Mouse (Mus musculus) hindbrain, embryonic 11.5 days (tissue): ENCODE data around the gene Gm525. TPM values are rescaled to one million over a fixed set of nuclear protein-coding genes. Genes with fewer than 3 reads are reported as not detected.
A peak's percentile ranks its signal among the peaks of the same experiment; 100 is the strongest.

Experiments used
- ATAC-seq: fragments of 200-750 bp; cut with Nextera tagmentation; 2 replicates; pipeline ENCODE4 v1.8.0; 2017; ENCODE audit warnings: mild to moderate bottlenecking, moderate TSS enrichment, moderate library complexity; ENCODE audit not compliant: low FRiP score
- DNase-seq: peaks from one replicate; pipeline ENCODE4 v3.0.0-alpha.2; 2015; ENCODE audit warnings: low spot score
- H3K27ac ChIP-seq: fragments of 300-500 bp; sonication (generic); 2 replicates; pipeline ENCODE4 v1.5.1; 2014; ENCODE audit warnings: mild to moderate bottlenecking, low read depth, low read length
- H3K27me3 ChIP-seq: fragments of 300-500 bp; sonication (generic); 2 replicates; pipeline ENCODE4 v1.6.1; 2014; ENCODE audit warnings: mild to moderate bottlenecking, low read length, moderate library complexity, mixed read lengths; ENCODE audit not compliant: control insufficient read depth, insufficient read depth
- H3K36me3 ChIP-seq: fragments of 300-500 bp; sonication (generic); 2 replicates; pipeline ENCODE4 v1.6.1; 2014; ENCODE audit warnings: mild to moderate bottlenecking, low read length, moderate library complexity, mixed read lengths; ENCODE audit not compliant: control insufficient read depth, insufficient read depth
- H3K4me1 ChIP-seq: fragments of 300-500 bp; sonication (generic); replicated peaks from 2 replicates; pipeline ENCODE4 v1.6.1; 2014; ENCODE audit warnings: low read length, mixed read lengths; ENCODE audit not compliant: control insufficient read depth, insufficient read depth
- H3K4me2 ChIP-seq: fragments of 300-500 bp; sonication (generic); replicated peaks from 2 replicates; pipeline ENCODE4 v1.6.1; 2014; ENCODE audit warnings: mild to moderate bottlenecking, low read depth, low read length
- H3K4me3 ChIP-seq: fragments of 300-500 bp; sonication (generic); 2 replicates; pipeline ENCODE4 v1.5.1; 2014; ENCODE audit warnings: low read depth, low read length
- H3K9ac ChIP-seq: fragments of 300-500 bp; sonication (generic); 2 replicates; pipeline ENCODE4 v1.6.1; 2014; ENCODE audit warnings: low read depth, low read length
- H3K9me3 ChIP-seq: fragments of 300-500 bp; sonication (generic); 2 replicates; pipeline ENCODE4 v1.6.1; 2016; ENCODE audit warnings: low read length; ENCODE audit not compliant: control insufficient read depth
- WGBS: fragments of 180-500 bp; shearing (Covaris S2); extraction: QIAGEN DNeasy Blood & Tissue Kit; methylation state at CpG from one replicate; pipeline ENCODE4 v1.1.7; 2014; 5-methylcytosine and 5-hydroxymethylcytosine counted together
- polyA plus RNA-seq: library from polyadenylated mRNA; unstranded; fragments of >200 nt; fragmentation: Nextera tagmentation; extraction: Ambion mirVana; gene quantifications from 2 replicates; pipeline ENCODE4 v1.2.1, GENCODE M21; 2014

Gm525 gene
- polyA plus RNA-seq, 1 experiment from 2014 or later, result not detected

DNA sequence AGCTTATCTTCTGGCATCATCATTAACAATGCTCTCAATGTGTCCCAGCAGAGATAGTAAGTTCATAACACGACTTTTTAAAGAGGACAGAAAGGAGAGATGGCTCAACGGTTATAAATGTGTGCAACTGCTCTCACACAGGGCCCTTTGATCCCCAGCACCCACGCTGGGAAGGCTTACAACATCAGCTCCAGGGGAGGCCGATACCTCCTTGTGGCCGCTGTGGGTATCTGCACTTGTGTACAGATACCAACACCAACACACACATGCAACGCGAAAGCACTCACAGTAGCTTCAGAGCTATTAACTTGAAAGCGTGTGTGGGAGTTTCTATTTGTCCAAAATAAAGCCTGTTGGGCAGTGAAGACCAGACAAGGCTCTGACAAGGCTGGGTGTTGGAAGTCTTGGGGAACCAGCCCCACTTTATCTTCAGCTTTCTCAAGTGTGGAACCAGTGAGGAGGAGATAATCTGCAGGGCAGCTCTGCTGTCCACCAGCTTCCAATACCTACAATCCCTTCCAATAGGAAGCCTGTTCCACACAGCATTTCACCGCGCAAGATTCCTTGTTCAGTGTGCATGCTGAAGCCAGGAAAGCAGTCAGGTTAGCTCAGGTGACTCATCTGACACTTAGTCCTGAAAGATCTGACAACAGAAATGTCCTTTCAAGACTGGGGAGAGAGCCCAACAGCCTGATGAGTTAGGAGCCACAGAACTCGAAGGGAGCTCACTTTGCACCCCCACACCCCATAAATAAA, 14.9 kb upstream of the Gm525 start:
- 78% methylated on average over 11 of the region's 11 CpGs for WGBS
- no peaks in the 10 kb centered on the region for H3K36me3 ChIP-seq
- DNase-seq (peak; percentile 29), ATAC-seq (no peak)
- peaks cover 4% of the 10 kb centered on the region; the same call in 1 of the 2 replicates for H3K4me1 ChIP-seq
- peak overlapping the region; percentile 96; the same call in 1 of the 2 replicates for H3K4me2 ChIP-seq
- peak overlapping the region; percentile 8; the same call in 1 of the 2 replicates for H3K4me3 ChIP-seq
- H3K27ac ChIP-seq, result no peak overlapping the region
- no peak overlapping the region for H3K9ac ChIP-seq
- H3K27me3 ChIP-seq, result no peaks in the 10 kb centered on the region
- H3K9me3 ChIP-seq, result no peaks in the 10 kb centered on the region

DNA sequence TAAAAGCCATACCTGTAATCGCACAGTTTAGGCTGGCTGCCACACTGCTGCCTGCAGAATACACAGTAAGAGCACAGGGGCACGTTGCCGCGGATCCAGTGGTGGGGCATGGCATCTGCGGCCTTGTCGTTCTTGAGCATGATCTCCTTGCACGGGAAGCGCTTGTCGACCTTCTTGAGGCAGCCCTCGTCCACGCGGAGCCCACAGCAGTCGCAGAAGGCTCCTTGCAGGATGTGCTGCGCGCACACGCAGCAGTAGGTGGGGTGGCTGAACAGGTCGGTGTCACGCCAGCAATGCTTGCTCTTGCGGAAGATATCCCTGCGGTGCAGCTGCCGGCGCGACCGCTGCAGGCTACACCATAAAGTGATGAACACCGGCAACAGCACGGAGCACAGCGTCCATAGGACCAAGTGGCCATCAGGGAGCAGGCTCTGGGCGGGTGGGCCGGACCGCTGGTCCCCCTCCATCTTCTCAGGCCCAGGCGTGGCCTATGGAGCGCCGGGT, 13.7 kb upstream of the Gm525 start:
- no peaks in the 10 kb centered on the region for H3K36me3 ChIP-seq
- H3K9me3 ChIP-seq, result no peaks in the 10 kb centered on the region
- H3K9ac ChIP-seq, result peak overlapping the region; percentile 83
- peaks cover 4% of the 10 kb centered on the region; the same call in 1 of the 2 replicates for H3K4me1 ChIP-seq
- H3K27ac ChIP-seq, result peak overlapping the region; percentile 42; the same call in 1 of the 2 replicates
- WGBS, result under 1% methylated on average over 33 of the region's 33 CpGs
- DNase-seq (peak; percentile 66), ATAC-seq (peak; percentile 88)
- H3K4me3 ChIP-seq, result peak overlapping the region; percentile 82
- H3K27me3 ChIP-seq, result no peaks in the 10 kb centered on the region
- peak overlapping the region; percentile 96 for H3K4me2 ChIP-seq

DNA sequence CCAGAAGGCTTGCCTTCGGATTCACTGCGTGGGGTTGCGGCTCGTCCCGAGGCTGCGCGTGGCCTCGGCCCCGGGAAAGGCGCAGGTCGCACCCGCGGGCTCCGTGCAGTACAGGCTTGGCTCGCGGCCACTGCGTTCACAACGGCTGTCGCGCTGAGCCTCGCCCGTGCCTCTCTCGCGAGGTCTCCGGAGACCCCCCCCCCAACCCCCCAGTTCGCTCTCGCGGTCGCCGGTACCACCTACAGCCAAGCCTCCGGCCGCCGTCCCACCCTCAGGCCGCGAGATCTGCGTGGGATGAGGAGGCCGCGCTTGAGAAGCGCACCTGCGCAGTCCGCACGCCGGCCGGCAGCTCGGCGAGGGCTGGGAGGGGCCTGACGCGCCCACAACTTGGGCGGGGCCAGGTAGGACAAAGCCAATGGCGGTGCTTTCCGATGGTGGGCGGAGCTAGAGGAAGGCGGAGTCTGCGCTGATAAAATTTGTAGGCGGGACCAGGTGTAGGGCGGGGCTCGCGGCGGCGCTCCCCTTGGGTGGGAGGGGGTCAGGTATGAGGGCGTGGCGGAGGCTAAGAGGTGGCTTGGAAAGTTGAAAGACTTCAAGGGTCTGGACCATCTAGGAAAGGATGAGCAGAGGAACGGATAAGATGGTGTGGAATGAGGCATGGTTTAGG, 13.1 kb upstream of the Gm525 start:
- no peaks in the 10 kb centered on the region for H3K36me3 ChIP-seq
- DNase-seq (peak; percentile 92), ATAC-seq (peak; percentile 95)
- under 1% methylated on average over 63 of the region's 63 CpGs for WGBS
- H3K9me3 ChIP-seq, result no peaks in the 10 kb centered on the region
- peak overlapping the region; percentile 83 for H3K9ac ChIP-seq
- H3K4me3 ChIP-seq, result peak overlapping the region; percentile 82
- no peaks in the 10 kb centered on the region for H3K27me3 ChIP-seq
- peak overlapping the region; percentile 96 for H3K4me2 ChIP-seq
- H3K27ac ChIP-seq, result peak overlapping the region; percentile 42; the same call in 1 of the 2 replicates
- H3K4me1 ChIP-seq, result peaks cover 4% of the 10 kb centered on the region; the same call in 1 of the 2 replicates

DNA sequence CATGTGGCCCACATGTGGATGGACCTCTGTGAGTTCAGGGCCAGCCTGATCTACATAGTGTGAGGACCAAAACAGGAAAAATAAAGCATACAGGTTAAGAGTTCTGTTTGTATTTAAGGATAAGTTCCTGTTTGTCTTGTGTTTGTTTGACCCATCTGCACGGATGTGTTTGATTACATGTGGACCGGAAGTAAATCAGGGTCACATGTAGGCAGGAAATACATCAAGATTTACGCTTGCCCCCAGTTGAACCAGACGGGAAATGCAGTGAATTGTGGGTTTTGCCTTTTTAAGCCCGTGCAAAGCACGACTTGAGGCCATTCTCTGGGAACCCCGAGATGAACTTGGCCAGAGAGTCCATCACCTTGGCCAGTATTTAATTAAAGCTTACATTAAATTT, 12.3 kb upstream of the Gm525 start:
- WGBS, result 88% methylated on average over 7 of the region's 7 CpGs
- ATAC-seq, result no peak
- H3K27ac ChIP-seq, result no peak overlapping the region

DNA sequence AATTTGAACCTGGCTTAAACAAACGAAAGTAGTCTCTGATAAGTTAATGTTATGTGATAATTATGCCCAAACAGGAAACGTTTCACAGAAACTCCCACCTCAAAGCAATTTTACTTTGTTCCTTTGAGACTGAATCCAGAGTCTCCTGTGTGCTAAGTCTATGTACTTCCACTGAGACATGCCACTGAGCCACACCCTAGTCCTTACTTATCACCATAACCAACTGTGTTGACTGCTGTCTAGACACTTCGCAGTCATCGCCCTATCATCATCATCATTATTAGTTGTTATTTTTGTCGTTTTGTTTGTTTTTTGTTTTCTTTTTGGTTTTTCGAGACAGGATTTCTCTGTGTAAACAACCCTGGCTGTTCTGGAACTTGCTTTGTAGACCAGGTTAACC, 9.3 kb upstream of the Gm525 start:
- no peak overlapping the region for H3K4me3 ChIP-seq

More for the DNA sequence above, 12.3 kb upstream of the Gm525 start:
- no peaks in the 10 kb centered on the region for H3K27me3 ChIP-seq
- H3K4me1 ChIP-seq, result peaks cover 4% of the 10 kb centered on the region; the same call in 1 of the 2 replicates
- H3K4me2 ChIP-seq, result no peak overlapping the region
- no peaks in the 10 kb centered on the region for H3K36me3 ChIP-seq
- H3K9ac ChIP-seq, result no peak overlapping the region
- H3K9me3 ChIP-seq, result no peaks in the 10 kb centered on the region
- DNase-seq, result no peak
- no peak overlapping the region for H3K4me3 ChIP-seq

DNA sequence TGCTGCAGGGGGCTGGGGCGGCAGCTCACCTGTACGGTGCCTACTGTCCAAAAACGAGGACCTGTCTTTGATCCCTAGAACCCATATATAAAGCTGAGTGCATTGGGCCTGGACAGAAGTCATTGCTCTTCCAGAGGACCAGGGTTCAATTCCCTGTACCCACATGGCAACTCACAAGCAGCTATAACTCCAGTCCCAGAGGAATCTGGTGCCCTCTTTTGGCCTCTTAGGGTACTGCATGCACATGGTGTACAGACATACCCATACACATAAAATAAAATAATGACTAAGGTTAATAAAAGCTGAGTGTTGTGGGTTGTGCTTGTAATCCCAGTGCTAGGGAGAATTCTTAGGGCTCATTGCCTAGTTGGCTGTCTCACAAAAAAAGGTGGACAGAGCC, 8.3 kb upstream of the Gm525 start:
- no peak overlapping the region for H3K4me3 ChIP-seq
- no peak overlapping the region for H3K9ac ChIP-seq
- H3K9me3 ChIP-seq, result no peaks in the 10 kb centered on the region
- no peaks in the 10 kb centered on the region for H3K4me1 ChIP-seq
- DNase-seq (peak; percentile 30), ATAC-seq (no peak)
- H3K27ac ChIP-seq, result no peak overlapping the region
- no peak overlapping the region for H3K4me2 ChIP-seq
- 97% methylated on average over 3 of the region's 3 CpGs for WGBS
- no peaks in the 10 kb centered on the region for H3K27me3 ChIP-seq
- H3K36me3 ChIP-seq, result no peaks in the 10 kb centered on the region

More for the DNA sequence above, 9.3 kb upstream of the Gm525 start:
- no peak for DNase-seq
- no peaks in the 10 kb centered on the region for H3K27me3 ChIP-seq
- 90% methylated on average over 6 of the region's 6 CpGs for WGBS
- H3K36me3 ChIP-seq, result no peaks in the 10 kb centered on the region
- no peak overlapping the region for H3K9ac ChIP-seq
- no peak for ATAC-seq
- H3K9me3 ChIP-seq, result no peaks in the 10 kb centered on the region
- no peak overlapping the region for H3K27ac ChIP-seq
- H3K4me2 ChIP-seq, result no peak overlapping the region
- H3K4me1 ChIP-seq, result no peaks in the 10 kb centered on the region

DNA sequence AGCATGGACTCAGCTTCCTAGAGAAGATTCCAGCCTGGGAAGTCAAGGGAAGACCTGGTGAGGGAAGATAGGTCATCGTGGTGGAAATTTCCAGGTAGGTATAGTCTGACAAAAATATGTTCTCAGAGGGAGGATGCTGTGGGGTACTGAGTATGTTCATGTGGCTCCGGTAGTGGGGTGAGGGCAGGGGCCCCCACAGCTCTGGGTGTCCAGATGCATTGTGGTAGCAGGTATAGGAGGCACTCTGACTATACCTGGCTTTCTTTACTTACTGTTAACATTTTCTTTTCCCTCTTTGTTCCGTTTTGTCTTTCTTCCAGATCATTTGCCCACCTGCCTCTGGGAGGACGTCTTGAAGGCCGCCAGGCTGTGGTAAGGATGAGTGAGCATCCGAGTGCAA, 7.5 kb upstream of the Gm525 start:
- H3K36me3 ChIP-seq, result no peaks in the 10 kb centered on the region
- WGBS, result 85% methylated on average over 6 of the region's 6 CpGs
- no peak overlapping the region for H3K4me3 ChIP-seq
- no peak for ATAC-seq
- H3K27me3 ChIP-seq, result no peaks in the 10 kb centered on the region
- no peak for DNase-seq
- no peak overlapping the region for H3K27ac ChIP-seq
- H3K4me2 ChIP-seq, result no peak overlapping the region
- no peak overlapping the region for H3K9ac ChIP-seq
- H3K9me3 ChIP-seq, result no peaks in the 10 kb centered on the region
- no peaks in the 10 kb centered on the region for H3K4me1 ChIP-seq

DNA sequence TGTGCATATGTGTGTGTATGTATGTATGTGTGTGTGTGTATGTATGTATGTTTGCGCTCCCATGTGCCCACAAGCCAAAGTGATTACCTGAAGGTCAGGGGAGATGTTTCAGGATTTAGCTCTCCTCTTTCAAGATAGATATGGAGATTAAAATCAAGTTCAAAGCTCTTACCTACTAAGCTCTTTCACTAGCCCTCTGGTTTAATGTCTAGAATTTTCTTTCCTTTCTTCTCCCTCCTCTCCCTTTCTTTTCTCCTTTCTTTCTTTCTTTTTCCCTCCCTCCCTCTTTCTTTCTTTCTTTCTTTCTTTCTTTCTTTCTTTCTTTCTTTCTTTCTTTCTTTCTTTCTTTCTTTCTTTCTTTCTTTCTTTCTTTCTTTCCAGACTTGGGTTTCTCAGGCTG, 6.9 kb upstream of the Gm525 start, which contains the start of gene Dgke:
Gene Dgke, minus strand, starts transcription at position 101 of the 400 bp plus-strand sequence.
- Histone ChIP-seq H3K27me3 (no peaks in the 10 kb centered on the region), H3K9ac (no peak within 1 kb of the TSS), H3K4me3 (no peak within 1 kb of the TSS), H3K9me3 (no peaks in the 10 kb centered on the region), H3K27ac (no peak within 1 kb of the TSS), H3K4me2 (no peak within 1 kb of the TSS), H3K36me3 (no peaks in the 10 kb centered on the region), H3K4me1 (no peaks in the 10 kb centered on the region)
- no peak for ATAC-seq
- DNase-seq, result no peak
- WGBS, result 94% methylated on average over 1 of the region's 1 CpGs
